Comparison of ENCODE assay signal across 8 mouse cellular contexts in the genomic region with DNA sequence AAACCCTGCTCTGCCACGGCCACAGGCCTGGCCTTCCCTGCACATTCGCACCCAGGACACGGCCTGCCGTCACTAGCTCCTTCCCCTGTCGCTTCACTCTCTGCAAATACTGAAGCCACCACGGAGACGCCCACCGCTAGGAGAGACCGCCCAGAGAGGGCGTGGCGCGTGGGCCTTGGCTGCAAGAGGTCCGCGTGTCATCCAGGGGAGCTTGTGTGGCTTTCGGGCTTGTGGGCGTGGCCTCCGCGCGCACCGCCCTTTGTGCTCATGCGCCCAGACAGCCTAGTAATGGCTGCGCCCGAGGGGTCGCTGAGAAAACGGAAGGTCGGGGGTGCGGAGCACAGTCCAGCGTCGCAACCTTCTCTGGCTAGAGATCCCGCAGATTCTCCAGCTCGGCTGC. TPM values are rescaled to one million over a fixed set of nuclear protein-coding genes. Genes with fewer than 3 reads are reported as not detected.
DNase-seq lines count a peak whose midpoint lies in the region; ATAC-seq and TF ChIP-seq lines count a peak whose summit lies in the region.

Lmf1 (plus strand) TSS at position 166 of the 400 bp plus-strand sequence.

- no peak for TF ChIP-seq CTCF in ES-Bruce4 (IDR thresholded peaks at IDR 0.05; ENCODE audit: low read depth, low read length)

- H3K9me3 ChIP-seq in ES-Bruce4 (replicated peaks; ENCODE audit: control insufficient read depth, insufficient read depth, low read length, poor library complexity, severe bottlenecking): no peaks in the 10 kb centered on the region
- H3K9me3 ChIP-seq in forebrain, embryonic 13.5 days (replicated peaks): no peaks in the 10 kb centered on the region
- H3K9me3 ChIP-seq in neural tube, embryonic 15.5 days (replicated peaks): no peaks in the 10 kb centered on the region

- H3K9ac ChIP-seq in ES-Bruce4 (ENCODE audit: low read depth, poor library complexity, severe bottlenecking): peak within 1 kb of the TSS; percentile 61
- H3K9ac ChIP-seq in forebrain, embryonic 13.5 days: peak within 1 kb of the TSS; percentile 87
- peak within 1 kb of the TSS; percentile 74 for H3K9ac ChIP-seq in neural tube, embryonic 15.5 days (replicated peaks)

- peak; percentile 97 for ATAC-seq in cerebellum, adult (ENCODE audit: insufficient number of reproducible peaks, low FRiP score, low TSS enrichment)
- peak; percentile 96 for ATAC-seq in forebrain, embryonic 13.5 days
- ATAC-seq in neural tube, embryonic 15.5 days (ENCODE audit: low FRiP score): peak; percentile 96

- intact Hi-C loops in heart, postnatal 10 days (cut with DNase I): no loop called here

- 0% methylated on average over 31 of the region's 31 CpGs for WGBS in forebrain, embryonic 13.5 days
- under 1% methylated on average over 31 of the region's 31 CpGs for WGBS in neural tube, embryonic 15.5 days

- H3K27me3 ChIP-seq in ES-Bruce4 (ENCODE audit: control insufficient read depth, insufficient read depth, low read length, poor library complexity, severe bottlenecking): no peaks in the 10 kb centered on the region
- H3K27me3 ChIP-seq in forebrain, embryonic 13.5 days: peaks cover 5% of the 10 kb centered on the region; the same call in 1 of the 2 replicates
- no peaks in the 10 kb centered on the region for H3K27me3 ChIP-seq in neural tube, embryonic 15.5 days (replicated peaks)

- peak; percentile 98 for DNase-seq in heart, postnatal 10 days
- peak; percentile 98 for DNase-seq in layer of hippocampus, adult 11-12 months (ENCODE audit: low spot score)
- peak; percentile 97 to 98 for DNase-seq in lung, adult 18-20 months
- peak; percentile 90 for DNase-seq in testis, postnatal 14 days (ENCODE audit: low spot score)

- H3K27ac ChIP-seq in ES-Bruce4 (ENCODE audit: insufficient read depth, low read length): no peak within 1 kb of the TSS
- H3K27ac ChIP-seq in forebrain, embryonic 13.5 days: peak within 1 kb of the TSS; percentile 52
- peak within 1 kb of the TSS; percentile 81 for H3K27ac ChIP-seq in neural tube, embryonic 15.5 days (replicated peaks)

- peak; percentile 27 for TF ChIP-seq POLR2A in ES-Bruce4 (IDR thresholded peaks at IDR 0.05; ENCODE audit: insufficient read depth, low read length)

- no peaks in the 10 kb centered on the region for H3K4me1 ChIP-seq in ES-Bruce4 (ENCODE audit: control insufficient read depth, insufficient read depth, low read length)
- peaks cover 41% of the 10 kb centered on the region for H3K4me1 ChIP-seq in forebrain, embryonic 13.5 days
- H3K4me1 ChIP-seq in neural tube, embryonic 15.5 days: peaks cover 30% of the 10 kb centered on the region

- H3K4me2 ChIP-seq in forebrain, embryonic 13.5 days: peak within 1 kb of the TSS; percentile 91
- peak within 1 kb of the TSS; percentile 93 for H3K4me2 ChIP-seq in neural tube, embryonic 15.5 days

- H3K36me3 ChIP-seq in ES-Bruce4 (ENCODE audit: control insufficient read depth, insufficient read depth, low read length, poor library complexity, severe bottlenecking): no peaks in the 10 kb centered on the region
- H3K36me3 ChIP-seq in forebrain, embryonic 13.5 days (ENCODE audit: poor library complexity, severe bottlenecking): no peaks in the 10 kb centered on the region
- H3K36me3 ChIP-seq in neural tube, embryonic 15.5 days: no peaks in the 10 kb centered on the region

- H3K4me3 ChIP-seq in ES-Bruce4 (ENCODE audit: low read depth, low read length): peak within 1 kb of the TSS; percentile 79
- H3K4me3 ChIP-seq in forebrain, embryonic 13.5 days: peak within 1 kb of the TSS; percentile 70
- peak within 1 kb of the TSS; percentile 71 for H3K4me3 ChIP-seq in neural tube, embryonic 15.5 days (replicated peaks)

- no peak for TF ChIP-seq EP300 in ES-Bruce4 (IDR thresholded peaks at IDR 0.05; ENCODE audit: insufficient read depth, low read depth, low read length)

RNA-seq across cellular contexts. Expression of gene Lmf1, which starts in this region (rescaled TPM):
- polyA plus RNA-seq in ES-Bruce4 (2011; ENCODE audit: insufficient read depth, insufficient read length, low read depth, missing spikeins): 15.2 and 16.1 TPM in 2 replicates
- polyA plus RNA-seq in forebrain, embryonic 13.5 days (2015; fragmentation: Nextera tagmentation; extraction: Ambion mirVana): 19.7 and 20.9 TPM in 2 replicates
- 10 to 100 TPM; 25.4 to 27.0 TPM for total RNA-seq in heart, postnatal 10 days (2021)
- 26.2 and 26.9 TPM in 2 replicates for polyA plus RNA-seq in neural tube, embryonic 15.5 days (2015; fragmentation: Nextera tagmentation; extraction: Ambion mirVana)
